Mouse (Mus musculus) embryo, embryonic 10.5 days (tissue): ENCODE data around the gene Ifit3.
"Not testable (repeated sequence)": the region's sequence is repeated elsewhere in the genome, so short reads cannot be mapped to it uniquely, and the experiment has no call there.

Experiments used
- DNase-seq: peaks from one replicate; pipeline ENCODE4 v3.0.0-alpha.2; 2015; ENCODE audit warnings: low spot score

Gene Ifit3

GRCm38 (mm10) chr19:34588959-34589358 lies 5.6 kb downstream of the Ifit3 start:
- DNase-seq, result no peak

GRCm38 (mm10) chr19:34593456-34593855 lies 10.1 kb downstream of the Ifit3 start:
- DNase-seq, result no peak

GRCm38 (mm10) chr19:34594523-34594922 lies 11.2 kb downstream of the Ifit3 start:
- DNase-seq, result not testable (repeated sequence)

- no peak for DNase-seq
These were observed 13.5 kb downstream of the Ifit3 start for GRCm38 (mm10) chr19:34596811-34597210.

- no peak for DNase-seq
These were observed 15.0 kb downstream of the Ifit3 start for GRCm38 (mm10) chr19:34598341-34598740.

GRCm38 (mm10) chr19:34599250-34599649 lies 15.9 kb downstream of the Ifit3 start:
- not testable (repeated sequence) for DNase-seq

- not testable (repeated sequence) for DNase-seq
These were observed 18.6 kb downstream of the Ifit3 start, which contains the start of gene Ifit1bl1 for GRCm38 (mm10) chr19:34601888-34602287. Ifit1bl1 (minus strand) TSS chr19:34601956.

- DNase-seq, result no peak
These were observed 22.1 kb downstream of the Ifit3 start for GRCm38 (mm10) chr19:34605472-34605871.

GRCm38 (mm10) chr19:34607237-34608051 lies 24.1 kb downstream of the Ifit3 start, which contains the start of gene Ifit3b:
Ifit3b (plus strand) TSS chr19:34607970.
- DNase-seq, result not testable (repeated sequence)

GRCm38 (mm10) chr19:34610118-34610517 lies 26.8 kb downstream of the Ifit3 start:
- DNase-seq, result not testable (repeated sequence)

GRCm38 (mm10) chr19:34612243-34613001 lies 29.1 kb downstream of the Ifit3 start:
- DNase-seq, result not testable (repeated sequence)

- DNase-seq, result no peak
These were observed 37.5 kb downstream of the Ifit3 start for GRCm38 (mm10) chr19:34620871-34621270.

- DNase-seq, result no peak
These were observed 40.5 kb downstream of the Ifit3 start for GRCm38 (mm10) chr19:34623781-34624180.

GRCm38 (mm10) chr19:34624663-34625062 lies 41.3 kb downstream of the Ifit3 start:
- no peak for DNase-seq

- DNase-seq, result no peak
These were observed 44.2 kb downstream of the Ifit3 start for GRCm38 (mm10) chr19:34627496-34627895.

GRCm38 (mm10) chr19:34631487-34631886 lies 48.2 kb downstream of the Ifit3 start:
- no peak for DNase-seq

- no peak for DNase-seq
These were observed 50.2 kb downstream of the Ifit3 start for GRCm38 (mm10) chr19:34633484-34633883.

- peak; percentile 80 for DNase-seq
These were observed 53.7 kb downstream of the Ifit3 start for GRCm38 (mm10) chr19:34636933-34637557.
